Mouse (Mus musculus) left cerebral cortex, postnatal 14 days (tissue): Measurements from ENCODE around the gene Trim6. TPM values are rescaled to one million over a fixed set of nuclear protein-coding genes. Genes with fewer than 3 reads are reported as not detected.
"Not testable (repeated sequence)": the region's sequence is repeated elsewhere in the genome, so short reads cannot be mapped to it uniquely, and the experiment has no call there.

Experiments used
- DNase-seq, 2 experiments: peaks; one replicate each; pipeline ENCODE4 v3.0.0; 2021 to 2022; ENCODE audit warnings: low spot score in 2 of 2, mixed read lengths in 1 of 2
- intact Hi-C: fragments of 180-260 bp; cut with DNase I; formaldehyde crosslinking; loops from one replicate; pipeline ENCODE4 v1.15.1; 2025
- long read RNA-seq, 2 experiments: library from polyadenylated mRNA; stranded (forward); transcript quantifications; one replicate each; pipeline ENCODE4 v2.0.0; 2021
- total RNA-seq, 2 experiments: library from RNA; stranded (reverse); gene quantifications; 2 replicates each; pipeline ENCODE4 v1.2.3; 2021

The Trim6 gene
- total RNA-seq, result under 1 TPM; 0.13 to 0.15 TPM
- long read RNA-seq, experiment 1, result 0 reads
- long read RNA-seq, experiment 2, result 0 reads

DNA sequence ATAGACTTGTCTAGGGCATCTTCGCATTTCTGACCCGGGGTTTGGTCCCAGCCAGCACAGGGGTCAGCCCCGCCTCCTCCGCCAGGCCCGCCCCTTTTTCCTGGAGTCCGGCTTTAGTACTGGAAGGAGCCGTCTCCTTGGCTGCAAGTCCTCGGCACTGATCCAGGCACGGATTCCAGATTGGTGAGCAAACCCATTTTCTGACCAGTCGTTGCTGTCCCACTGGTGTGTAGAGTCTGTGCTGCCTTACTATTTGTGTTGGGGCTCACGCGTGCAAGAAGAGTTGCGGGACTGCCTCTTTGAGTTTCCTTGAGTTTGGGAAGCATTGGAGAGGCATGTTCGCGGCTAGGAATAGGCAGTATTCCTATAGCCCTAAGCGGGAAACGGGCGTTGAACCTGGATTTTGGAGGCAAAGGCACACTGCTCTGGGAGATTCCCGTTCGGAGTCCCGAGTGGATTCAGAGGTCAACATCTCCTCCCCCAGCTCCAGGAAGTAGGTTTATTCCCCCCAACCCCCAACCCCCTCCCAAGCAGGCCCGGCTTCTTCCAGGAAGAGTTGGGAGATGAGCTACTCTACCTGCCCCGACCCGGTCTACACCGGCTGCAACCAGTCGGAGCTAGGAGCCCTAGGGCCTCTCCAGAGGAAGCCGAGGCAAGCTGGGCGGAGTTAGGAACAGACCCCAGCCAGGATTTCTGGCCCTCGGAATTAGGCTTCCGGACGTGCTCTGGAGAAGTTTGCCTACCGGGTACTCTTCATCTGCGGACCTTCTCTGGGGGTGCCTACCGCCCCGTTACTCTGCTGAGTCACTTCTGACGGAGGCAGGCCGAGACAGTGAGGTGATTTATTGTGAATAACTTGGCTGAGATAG, at the start of gene Trim6:
Trim6 (plus strand) TSS at position 93 of the 869 bp plus-strand sequence.
- intact Hi-C loops, result no loop called here
- peak in 1 of 2 experiments; percentile 6 for DNase-seq

- DNase-seq, result peak; percentile 6 to 26
- intact Hi-C loops, result no loop called here
These were observed 48.9 kb upstream of the Trim6 start for GRCm38 (mm10) chr7:104169634-104170204.

GRCm38 (mm10) chr7:104175085-104175484, 43.5 kb upstream of the Trim6 start:
- intact Hi-C loops, result no loop called here
- no peak for DNase-seq

DNA sequence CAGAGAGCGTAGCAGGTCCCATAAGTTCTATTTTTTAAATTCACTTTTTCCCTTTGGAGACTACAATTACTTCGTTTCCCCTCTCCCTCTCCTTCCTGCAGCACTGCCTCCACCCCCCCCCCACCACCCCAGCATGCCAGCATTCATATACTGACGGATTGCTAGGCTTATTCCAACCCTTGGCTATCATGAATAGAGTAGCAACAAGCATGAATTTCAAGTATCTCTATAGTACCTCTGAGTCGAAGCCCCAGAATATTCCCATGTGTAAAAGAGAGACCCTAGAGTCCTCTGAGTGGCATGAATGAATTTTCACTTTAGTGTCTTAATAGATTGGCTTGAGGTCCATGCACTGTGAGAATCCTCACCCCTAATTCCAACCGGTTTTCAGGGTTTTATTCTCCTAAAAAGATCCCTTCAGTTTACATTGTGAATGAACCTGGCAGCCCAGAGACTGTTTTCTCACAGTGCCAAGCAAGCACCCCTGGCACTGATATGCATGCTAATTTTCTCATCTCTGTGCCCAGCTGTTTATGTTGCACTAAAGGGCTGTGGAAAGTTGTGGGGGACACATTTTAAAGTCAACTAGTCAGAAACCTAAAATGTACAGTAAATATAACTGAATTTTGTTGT, 40.1 kb upstream of the Trim6 start:
- no peak for DNase-seq
- intact Hi-C loops, result no loop called here

DNA sequence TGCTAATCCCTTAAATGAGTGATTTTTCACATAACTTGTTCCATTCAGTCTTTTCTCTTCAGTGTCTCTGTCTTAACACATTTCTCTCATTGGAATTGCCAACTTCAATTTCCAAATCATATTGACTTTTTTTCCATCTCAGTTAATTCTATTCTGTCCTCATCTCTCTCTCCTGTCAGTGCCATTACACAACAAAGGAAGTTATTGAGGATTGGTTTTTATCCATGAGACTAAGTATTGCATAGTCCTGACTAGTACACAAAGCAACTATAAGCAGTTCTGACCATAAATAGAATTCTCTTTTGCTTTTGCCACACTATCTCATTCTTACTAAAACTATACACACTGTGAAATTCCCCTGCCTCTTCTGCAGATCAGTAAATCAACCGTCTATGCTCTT, 39.5 kb upstream of the Trim6 start:
- intact Hi-C loops, result no loop called here
- no peak for DNase-seq

- no peak for DNase-seq
- intact Hi-C loops, result no loop called here
These were observed 35.3 kb upstream of the Trim6 start, which contains the start of gene Olfr648 for GRCm38 (mm10) chr7:104183292-104183691. Olfr648 (minus strand) TSS chr7:104183392.

- intact Hi-C loops, result no loop called here
- DNase-seq, result peak in 1 of 2 experiments; percentile 8
These were observed 27.3 kb upstream of the Trim6 start for GRCm38 (mm10) chr7:104191275-104191674.

GRCm38 (mm10) chr7:104195885-104196284, 22.7 kb upstream of the Trim6 start, which contains the start of gene Olfr649:
Olfr649 (minus strand) TSS chr7:104195985.
- intact Hi-C loops, result no loop called here
- DNase-seq, result no peak

DNA sequence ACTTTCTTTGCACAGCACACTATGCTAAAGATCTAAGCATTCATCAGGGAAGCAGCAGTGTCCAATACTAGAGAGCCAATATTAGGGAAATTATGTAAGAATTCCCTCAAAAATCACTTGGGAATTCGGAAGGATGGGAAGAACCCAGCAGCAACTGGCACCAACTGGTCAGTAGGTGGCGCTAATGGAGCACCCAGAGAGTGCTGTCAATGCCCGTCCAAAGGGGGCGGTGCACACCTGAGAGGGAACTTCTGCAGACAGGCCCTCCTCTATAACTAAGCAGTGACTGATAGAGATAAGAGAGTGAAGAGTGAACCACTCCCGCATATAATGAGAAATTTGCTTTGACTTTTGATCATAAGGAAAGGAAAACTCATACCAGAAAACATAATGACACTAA, 18.8 kb upstream of the Trim6 start:
- intact Hi-C loops, result no loop called here

GRCm38 (mm10) chr7:104206197-104206596, 12.4 kb upstream of the Trim6 start:
- no peak for DNase-seq
- intact Hi-C loops, result no loop called here

More for the DNA sequence above, 18.8 kb upstream of the Trim6 start:
- peak; percentile 18 to 54 for DNase-seq

DNA sequence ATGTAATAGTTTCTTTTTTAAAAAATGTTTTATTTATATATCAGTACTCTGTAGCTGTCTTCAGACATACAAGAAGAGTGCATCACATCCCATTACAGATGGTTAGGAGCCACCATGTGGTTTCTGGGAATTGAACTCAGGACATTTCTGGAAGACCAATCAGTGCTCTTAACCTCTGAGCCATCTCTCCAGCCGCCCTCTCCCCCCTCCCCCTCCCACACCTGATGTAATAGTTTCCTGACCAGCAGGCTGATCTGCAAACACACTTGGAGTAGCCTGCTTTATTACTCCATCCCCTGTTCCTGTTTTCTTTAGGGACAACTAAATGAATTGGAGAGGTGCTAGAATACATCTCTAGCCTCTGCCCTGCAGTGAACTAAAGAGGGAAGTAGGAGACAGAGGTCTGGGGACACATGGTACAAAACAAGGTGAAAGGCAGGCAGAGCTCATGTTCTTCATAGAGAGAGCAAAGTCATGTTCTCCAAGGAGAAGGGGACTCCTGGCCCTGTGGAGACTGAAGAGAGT, 2.5 kb upstream of the Trim6 start:
- no peak for DNase-seq
- intact Hi-C loops, result no loop called here

- DNase-seq, result no peak
- intact Hi-C loops, result no loop called here
These were observed 712 bp upstream of the Trim6 start for GRCm38 (mm10) chr7:104217881-104218280.

- DNase-seq, result peak; percentile 4 to 5
- intact Hi-C loops, result no loop called here
These were observed 12.6 kb downstream of the Trim6 start for GRCm38 (mm10) chr7:104231203-104231602.

GRCm38 (mm10) chr7:104240857-104241256, 22.3 kb downstream of the Trim6 start:
- intact Hi-C loops, result no loop called here
- DNase-seq, result no peak

DNA sequence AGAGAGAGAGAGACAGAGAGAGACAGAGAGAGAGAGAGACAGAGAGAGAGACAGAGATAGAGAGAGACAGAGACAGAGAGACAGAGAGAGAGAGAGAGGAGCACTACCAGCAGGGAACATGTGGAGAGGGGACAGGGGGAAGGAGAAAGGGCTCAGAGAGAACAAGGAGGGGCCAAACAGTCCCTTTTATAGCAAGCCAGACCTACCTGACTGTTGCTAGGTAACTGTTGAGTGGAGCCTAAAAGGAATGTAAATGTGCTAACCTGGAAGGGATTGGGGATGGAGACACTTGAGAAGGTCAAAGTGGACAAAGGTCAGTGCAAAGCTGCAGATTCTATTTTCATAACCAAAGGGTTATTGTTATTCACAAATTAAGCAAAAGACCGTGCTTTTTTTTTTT, 25.0 kb downstream of the Trim6 start:
- intact Hi-C loops, result no loop called here

DNA sequence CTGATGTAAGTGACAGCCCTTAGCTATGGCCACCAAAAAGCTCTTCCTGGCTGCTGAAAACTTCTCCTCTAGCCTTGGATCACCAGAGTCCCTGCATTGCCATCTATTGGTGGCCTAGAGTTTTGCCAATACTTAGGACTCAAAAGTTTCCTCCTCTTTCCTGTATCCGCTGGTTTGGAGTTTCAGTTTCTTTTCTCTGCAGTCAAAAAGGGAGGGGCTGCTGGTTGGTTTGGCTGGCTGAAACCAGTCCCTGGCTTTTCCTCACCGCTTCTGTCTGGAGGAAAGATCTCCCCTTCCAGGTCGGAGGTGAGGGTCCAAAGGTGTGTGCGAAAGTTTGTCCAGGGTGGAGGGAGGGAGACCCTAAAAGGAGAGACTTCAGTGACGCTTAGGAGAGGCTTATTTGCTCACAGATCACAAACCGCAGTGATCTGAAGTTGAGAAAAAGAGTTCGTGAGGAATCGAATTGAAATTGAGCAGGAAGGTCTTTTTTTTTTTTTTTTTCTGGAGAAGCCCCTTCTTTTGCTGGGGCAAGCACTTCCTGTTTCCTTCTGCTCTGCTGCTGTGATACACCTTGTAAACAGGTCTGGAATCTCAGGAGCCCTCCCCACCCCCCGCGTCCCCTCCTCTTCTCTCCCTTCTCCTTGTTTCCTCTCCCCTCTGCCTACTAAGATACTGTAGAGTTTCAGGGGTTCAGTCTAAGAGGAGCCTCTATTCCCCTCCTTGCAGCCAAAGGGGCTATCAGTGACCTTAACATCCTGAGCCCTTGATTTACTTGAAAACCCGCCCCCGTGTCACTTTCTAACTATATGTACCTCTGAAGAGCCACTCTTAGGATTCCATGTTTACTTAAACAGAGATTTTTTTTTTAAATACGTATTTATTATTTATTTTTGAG, 25.9 kb downstream of the Trim6 start, which contains the start of gene Trim34a:
Trim34a (plus strand) TSS at position 171 of the 895 bp plus-strand sequence.
- intact Hi-C loops, result no loop called here
- DNase-seq, result peak; percentile 31 to 49

More for the DNA sequence above, 25.0 kb downstream of the Trim6 start:
- DNase-seq, result no peak

GRCm38 (mm10) chr7:104260380-104260779, 41.8 kb downstream of the Trim6 start:
- intact Hi-C loops, DNase-seq: not testable (repeated sequence)

DNA sequence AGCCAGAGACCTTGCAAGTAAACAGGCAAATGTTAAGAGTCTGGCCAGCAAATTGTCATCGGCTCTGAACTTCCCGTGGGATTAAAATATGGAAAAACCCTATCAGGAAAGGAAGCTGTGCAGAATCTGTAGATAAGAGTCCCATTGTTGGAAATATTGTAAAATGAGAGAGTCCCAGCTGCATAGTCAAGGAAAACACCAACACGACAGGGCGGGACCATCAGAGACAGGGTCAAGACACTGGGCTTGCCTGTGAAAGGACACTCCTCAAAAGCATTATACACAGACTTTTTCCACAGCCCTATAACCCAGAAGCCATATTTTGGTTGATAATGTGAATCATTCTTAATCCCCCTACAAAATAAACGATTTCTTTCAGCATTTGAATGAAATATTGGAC, 46.7 kb downstream of the Trim6 start:
- intact Hi-C loops, DNase-seq: not testable (repeated sequence)

DNA sequence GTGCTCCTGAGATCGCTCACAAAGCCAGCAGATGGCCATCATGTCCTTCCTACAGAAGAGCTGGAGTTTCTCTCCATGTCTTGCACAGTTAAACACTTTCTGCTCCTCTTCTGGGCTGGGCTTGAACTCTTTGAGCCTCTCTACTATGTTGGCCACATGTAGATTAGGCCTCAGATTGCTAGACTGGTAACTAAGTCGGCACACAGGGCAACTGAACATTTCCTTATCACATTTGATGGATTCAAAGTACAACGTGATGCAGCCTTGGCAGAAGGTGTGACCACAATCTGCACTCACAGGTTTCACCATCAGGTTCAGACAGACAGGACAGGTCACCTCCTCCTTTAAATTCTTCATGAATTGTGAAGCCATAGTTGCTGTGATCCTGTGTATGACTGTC, 60.8 kb downstream of the Trim6 start:
- intact Hi-C loops, DNase-seq: not testable (repeated sequence)
